Mouse (Mus musculus) stomach, embryonic 15.5 days (tissue): Measurements from ENCODE around the gene Eml5. TPM values are rescaled to one million over a fixed set of nuclear protein-coding genes. Genes with fewer than 3 reads are reported as not detected.

Experiments
- ATAC-seq: fragments of 200-750 bp; cut with Nextera tagmentation; 2 replicates; pipeline ENCODE4 v1.8.0; 2017; ENCODE audit warnings: low read depth, moderate number of reproducible peaks, moderate TSS enrichment; ENCODE audit not compliant: insufficient read depth, low FRiP score
- H3K27ac ChIP-seq: fragments of 300-500 bp; sonication (generic); 2 replicates; pipeline ENCODE4 v1.5.1; 2015; ENCODE audit warnings: mild to moderate bottlenecking, inconsistent platforms
- H3K27me3 ChIP-seq: fragments of 300-500 bp; sonication (generic); replicated peaks from 2 replicates; pipeline ENCODE4 v1.6.1; 2015; ENCODE audit warnings: inconsistent platforms
- H3K36me3 ChIP-seq: fragments of 300-500 bp; sonication (generic); 2 replicates; pipeline ENCODE4 v1.6.1; 2015; ENCODE audit warnings: inconsistent platforms
- H3K4me1 ChIP-seq: fragments of 300-500 bp; sonication (generic); 2 replicates; pipeline ENCODE4 v1.6.1; 2015; ENCODE audit warnings: inconsistent platforms
- H3K4me2 ChIP-seq: fragments of 300-500 bp; sonication (generic); 2 replicates; pipeline ENCODE4 v1.6.1; 2015; ENCODE audit warnings: mild to moderate bottlenecking, inconsistent platforms
- H3K4me3 ChIP-seq: fragments of 300-500 bp; sonication (generic); replicated peaks from 2 replicates; pipeline ENCODE4 v1.5.1; 2015; ENCODE audit warnings: inconsistent platforms
- H3K9ac ChIP-seq: fragments of 300-500 bp; sonication (generic); 2 replicates; pipeline ENCODE4 v1.6.1; 2015; ENCODE audit warnings: inconsistent platforms
- H3K9me3 ChIP-seq: fragments of 300-500 bp; sonication (generic); 2 replicates; pipeline ENCODE4 v1.6.1; 2016; ENCODE audit warnings: inconsistent platforms
- whole genome bisulfite sequencing: fragments of 180-500 bp; shearing (Covaris S2); methylation state at CpG from one replicate; pipeline ENCODE4 v1.1.7; 2015; 5-methylcytosine and 5-hydroxymethylcytosine counted together
- polyA plus RNA-seq: library from polyadenylated mRNA; unstranded; fragments of >200 nt; fragmentation: Nextera tagmentation; extraction: Ambion mirVana; gene quantifications from 2 replicates; pipeline ENCODE4 v1.2.1, GENCODE M21; 2015

Eml5 gene
- 10.4 and 10.9 TPM in 2 replicates for polyA plus RNA-seq

GRCm38 (mm10) chr12:98900881-98901801 lies at the start of gene Eml5:
Gene Eml5, minus strand, starts transcription at chr12:98901484.
- no peak within 1 kb of the TSS for H3K27ac ChIP-seq
- H3K36me3 ChIP-seq: no peaks in the 10 kb centered on the region
- H3K9me3 ChIP-seq: no peaks in the 10 kb centered on the region
- peaks cover 4% of the 10 kb centered on the region; the same call in 1 of the 2 replicates for H3K27me3 ChIP-seq
- no peaks in the 10 kb centered on the region for H3K4me1 ChIP-seq
- H3K4me3 ChIP-seq: peak within 1 kb of the TSS; percentile 77
- ATAC-seq: peak; percentile 92
- peak within 1 kb of the TSS; percentile 97 for H3K4me2 ChIP-seq
- under 1% methylated on average over 94 of the region's 101 CpGs for WGBS
- H3K9ac ChIP-seq: peak within 1 kb of the TSS; percentile 60

GRCm38 (mm10) chr12:98932856-98933255 lies 31.6 kb upstream of the Eml5 start:
- ATAC-seq: no peak
- H3K9ac ChIP-seq: no peak overlapping the region
- H3K27ac ChIP-seq: no peak overlapping the region
- no peaks in the 10 kb centered on the region for H3K9me3 ChIP-seq
- H3K4me1 ChIP-seq: no peaks in the 10 kb centered on the region
- H3K36me3 ChIP-seq: no peaks in the 10 kb centered on the region
- no peak overlapping the region for H3K4me2 ChIP-seq
- H3K27me3 ChIP-seq: no peaks in the 10 kb centered on the region
- 91% methylated on average over 1 of the region's 1 CpGs for WGBS
- H3K4me3 ChIP-seq: no peak overlapping the region

- Histone ChIP-seq H3K27ac (no peak overlapping the region), H3K9me3 (no peaks in the 10 kb centered on the region), H3K4me3 (no peak overlapping the region), H3K36me3 (no peaks in the 10 kb centered on the region), H3K9ac (no peak overlapping the region), H3K27me3 (no peaks in the 10 kb centered on the region), H3K4me1 (no peaks in the 10 kb centered on the region), H3K4me2 (no peak overlapping the region)
- ATAC-seq: no peak
- WGBS: 84% methylated on average over 4 of the region's 4 CpGs
These were observed 31.2 kb upstream of the Eml5 start for GRCm38 (mm10) chr12:98932441-98932840.

GRCm38 (mm10) chr12:98931174-98931573 lies 29.9 kb upstream of the Eml5 start:
- no peaks in the 10 kb centered on the region for H3K9me3 ChIP-seq
- no peak overlapping the region for H3K4me3 ChIP-seq
- H3K27ac ChIP-seq: no peak overlapping the region
- no peak overlapping the region for H3K9ac ChIP-seq
- no peaks in the 10 kb centered on the region for H3K27me3 ChIP-seq
- 87% methylated on average over 4 of the region's 4 CpGs for WGBS
- no peaks in the 10 kb centered on the region for H3K36me3 ChIP-seq
- ATAC-seq: no peak
- no peaks in the 10 kb centered on the region for H3K4me1 ChIP-seq
- H3K4me2 ChIP-seq: no peak overlapping the region

GRCm38 (mm10) chr12:98920194-98920991 lies 19.1 kb upstream of the Eml5 start, which contains the start of gene Ttc8:
Gene Ttc8, plus strand, starts transcription at chr12:98920574.
- Histone ChIP-seq H3K27ac (peak within 1 kb of the TSS; percentile 33; the same call in 1 of the 2 replicates), H3K4me3 (peak within 1 kb of the TSS; percentile 56), H3K27me3 (0 out of 2 replicates have a peak, but pooled peaks cover 3% of the 10 kb centered on the region), H3K9me3 (no peaks in the 10 kb centered on the region), H3K4me2 (peak within 1 kb of the TSS; percentile 82), H3K9ac (peak within 1 kb of the TSS; percentile 36), H3K36me3 (no peaks in the 10 kb centered on the region), H3K4me1 (no peaks in the 10 kb centered on the region)
- peak; percentile 98 for ATAC-seq
- WGBS: under 1% methylated on average over 35 of the region's 35 CpGs

- no peaks in the 10 kb centered on the region for H3K36me3 ChIP-seq
- H3K27me3 ChIP-seq: no peaks in the 10 kb centered on the region
- no peaks in the 10 kb centered on the region for H3K4me1 ChIP-seq
- H3K4me3 ChIP-seq: no peak overlapping the region
- H3K9ac ChIP-seq: no peak overlapping the region
- 51% methylated on average over 9 of the region's 9 CpGs for WGBS
- no peak overlapping the region for H3K4me2 ChIP-seq
- ATAC-seq: no peak
- H3K9me3 ChIP-seq: no peaks in the 10 kb centered on the region
- no peak overlapping the region for H3K27ac ChIP-seq
These were observed 8.8 kb upstream of the Eml5 start for GRCm38 (mm10) chr12:98910096-98910495.

GRCm38 (mm10) chr12:98905466-98905865 lies 4.2 kb upstream of the Eml5 start:
- Histone ChIP-seq H3K4me1 (no peaks in the 10 kb centered on the region), H3K27me3 (no peaks in the 10 kb centered on the region; the same call in 1 of the 2 replicates), H3K36me3 (no peaks in the 10 kb centered on the region), H3K9me3 (no peaks in the 10 kb centered on the region), H3K27ac (no peak overlapping the region), H3K9ac (no peak overlapping the region), H3K4me2 (no peak overlapping the region), H3K4me3 (no peak overlapping the region)
- WGBS: 74% methylated on average over 5 of the region's 5 CpGs
- ATAC-seq: no peak

- 4% methylated on average over 30 of the region's 31 CpGs for WGBS
- Histone ChIP-seq H3K4me1 (no peaks in the 10 kb centered on the region), H3K27me3 (peaks cover 4% of the 10 kb centered on the region; the same call in 1 of the 2 replicates), H3K27ac (no peak overlapping the region), H3K4me2 (peak overlapping the region; percentile 97), H3K9ac (peak overlapping the region; percentile 60; the same call in 1 of the 2 replicates), H3K9me3 (no peaks in the 10 kb centered on the region), H3K4me3 (peak overlapping the region; percentile 77), H3K36me3 (no peaks in the 10 kb centered on the region)
- peak; percentile 33; the same call in 1 of the 2 replicates for ATAC-seq
These were observed 873 bp downstream of the Eml5 start for GRCm38 (mm10) chr12:98900341-98900880.

- no peak for ATAC-seq
- Histone ChIP-seq H3K9me3 (no peaks in the 10 kb centered on the region), H3K9ac (no peak overlapping the region), H3K27ac (no peak overlapping the region), H3K36me3 (no peaks in the 10 kb centered on the region), H3K4me3 (no peak overlapping the region), H3K4me1 (no peaks in the 10 kb centered on the region), H3K27me3 (peaks cover 4% of the 10 kb centered on the region; the same call in 1 of the 2 replicates), H3K4me2 (no peak overlapping the region)
- 79% methylated on average over 6 of the region's 6 CpGs for WGBS
These were observed 1.6 kb downstream of the Eml5 start for GRCm38 (mm10) chr12:98899676-98900075.

GRCm38 (mm10) chr12:98896761-98897160 lies 4.5 kb downstream of the Eml5 start:
- 61% methylated on average over 1 of the region's 1 CpGs for WGBS
- H3K9me3 ChIP-seq: no peaks in the 10 kb centered on the region
- H3K4me2 ChIP-seq: no peak overlapping the region
- H3K27ac ChIP-seq: no peak overlapping the region
- no peaks in the 10 kb centered on the region for H3K4me1 ChIP-seq
- peaks cover 4% of the 10 kb centered on the region; the same call in 1 of the 2 replicates for H3K27me3 ChIP-seq
- H3K4me3 ChIP-seq: no peak overlapping the region
- H3K36me3 ChIP-seq: no peaks in the 10 kb centered on the region
- H3K9ac ChIP-seq: no peak overlapping the region
- ATAC-seq: no peak

GRCm38 (mm10) chr12:98884515-98884914 lies 16.8 kb downstream of the Eml5 start:
- no peaks in the 10 kb centered on the region for H3K9me3 ChIP-seq
- no peaks in the 10 kb centered on the region for H3K27me3 ChIP-seq
- WGBS: 2% methylated on average over 1 of the region's 1 CpGs
- no peak overlapping the region for H3K4me3 ChIP-seq
- no peak for ATAC-seq
- H3K27ac ChIP-seq: no peak overlapping the region
- H3K4me1 ChIP-seq: no peaks in the 10 kb centered on the region
- H3K36me3 ChIP-seq: no peaks in the 10 kb centered on the region
- H3K4me2 ChIP-seq: no peak overlapping the region
- no peak overlapping the region for H3K9ac ChIP-seq
